Mouse (Mus musculus) olfactory bulb, adult 2 months (tissue): ENCODE results near the gene Lrrfip1.

Source experiments
- CTCF ChIP-seq: fragments of 200-500 bp; IDR thresholded peaks from 2 replicates; pipeline ENCODE4 v1.5.1; 2012; ENCODE audit warnings: low read depth, mild to moderate bottlenecking, low read length, moderate library complexity; ENCODE audit not compliant: insufficient read depth
- POLR2A ChIP-seq: fragments of 200-500 bp; IDR thresholded peaks from 2 replicates; pipeline ENCODE4 v1.6.1; 2012; ENCODE audit warnings: mild to moderate bottlenecking, low read depth, low read length, moderate library complexity; ENCODE audit not compliant: insufficient read depth

- no peak for TF ChIP-seq CTCF
- TF ChIP-seq POLR2A: no peak
Measured at GRCm38 (mm10) chr1:91056416-91056815, 57.9 kb downstream of the Lrrfip1 start.
